Mouse (Mus musculus): Measurements from ENCODE around the gene Ghsr. TPM values are rescaled to one million over a fixed set of nuclear protein-coding genes. Genes with fewer than 3 reads are reported as not detected.

The Ghsr gene
- polyA plus RNA-seq (2015; fragmentation: Nextera tagmentation; extraction: Ambion mirVana) = not detected in 2 replicates

GRCm38 (mm10) chr3:27371276-27371621, at the start of gene Ghsr:
Gene Ghsr (plus strand): TSS chr3:27371351.
- Histone ChIP-seq H3K9me3 (replicated peaks; ENCODE audit: control insufficient read depth, low read length) (no peaks in the 10 kb centered on the region), H3K27me3 (ENCODE audit: control insufficient read depth, insufficient read depth, low read depth, low read length) (peaks cover 32% of the 10 kb centered on the region), H3K4me2 (ENCODE audit: low read depth, low read length) (no peak within 1 kb of the TSS), H3K27ac (ENCODE audit: low read length) (no peak within 1 kb of the TSS), H3K36me3 (ENCODE audit: control insufficient read depth, insufficient read depth) (no peaks in the 10 kb centered on the region), H3K4me1 (ENCODE audit: control insufficient read depth, low read depth, low read length) (no peaks in the 10 kb centered on the region), H3K4me3 (ENCODE audit: low read depth, low read length) (no peak within 1 kb of the TSS), H3K9ac (ENCODE audit: low read depth, low read length) (no peak within 1 kb of the TSS)
- ATAC-seq (ENCODE audit: low read depth) = no peak
- 3% methylated on average over 19 of the region's 19 CpGs for WGBS (ENCODE audit: insufficient replicate concordance)

GRCm38 (mm10) chr3:27322591-27322990, 48.6 kb upstream of the Ghsr start:
- Histone ChIP-seq H3K9me3 (replicated peaks; ENCODE audit: control insufficient read depth, low read length) (no peaks in the 10 kb centered on the region), H3K4me3 (ENCODE audit: low read depth, low read length) (no peak overlapping the region), H3K27ac (ENCODE audit: low read length) (no peak overlapping the region), H3K4me2 (ENCODE audit: low read depth, low read length) (no peak overlapping the region), H3K36me3 (ENCODE audit: control insufficient read depth, insufficient read depth) (no peaks in the 10 kb centered on the region), H3K9ac (ENCODE audit: low read depth, low read length) (no peak overlapping the region), H3K4me1 (ENCODE audit: control insufficient read depth, low read depth, low read length) (no peaks in the 10 kb centered on the region), H3K27me3 (ENCODE audit: control insufficient read depth, insufficient read depth, low read depth, low read length) (no peaks in the 10 kb centered on the region)
- no peak for ATAC-seq (ENCODE audit: low read depth)
- 68% methylated on average over 9 of the region's 9 CpGs for WGBS (ENCODE audit: insufficient replicate concordance)

- 64% methylated on average over 5 of the region's 5 CpGs for WGBS (ENCODE audit: insufficient replicate concordance)
- Histone ChIP-seq H3K4me2 (ENCODE audit: low read depth, low read length) (no peak overlapping the region), H3K4me3 (ENCODE audit: low read depth, low read length) (no peak overlapping the region), H3K9me3 (replicated peaks; ENCODE audit: control insufficient read depth, low read length) (no peaks in the 10 kb centered on the region), H3K4me1 (ENCODE audit: control insufficient read depth, low read depth, low read length) (no peaks in the 10 kb centered on the region), H3K9ac (ENCODE audit: low read depth, low read length) (no peak overlapping the region), H3K27ac (ENCODE audit: low read length) (no peak overlapping the region), H3K27me3 (ENCODE audit: control insufficient read depth, insufficient read depth, low read depth, low read length) (no peaks in the 10 kb centered on the region), H3K36me3 (ENCODE audit: control insufficient read depth, insufficient read depth) (no peaks in the 10 kb centered on the region)
- ATAC-seq (ENCODE audit: low read depth) = no peak
Observed at GRCm38 (mm10) chr3:27323551-27323950, 47.6 kb upstream of the Ghsr start.

GRCm38 (mm10) chr3:27326633-27327191, 44.4 kb upstream of the Ghsr start:
- H3K36me3 ChIP-seq (ENCODE audit: control insufficient read depth, insufficient read depth) = no peaks in the 10 kb centered on the region
- H3K27me3 ChIP-seq (ENCODE audit: control insufficient read depth, insufficient read depth, low read depth, low read length) = no peaks in the 10 kb centered on the region
- no peak overlapping the region for H3K4me2 ChIP-seq (ENCODE audit: low read depth, low read length)
- H3K4me1 ChIP-seq (ENCODE audit: control insufficient read depth, low read depth, low read length) = no peaks in the 10 kb centered on the region
- no peak overlapping the region for H3K4me3 ChIP-seq (ENCODE audit: low read depth, low read length)
- no peak overlapping the region for H3K27ac ChIP-seq (ENCODE audit: low read length)
- H3K9me3 ChIP-seq (replicated peaks; ENCODE audit: control insufficient read depth, low read length) = no peaks in the 10 kb centered on the region
- H3K9ac ChIP-seq (ENCODE audit: low read depth, low read length) = no peak overlapping the region
- no peak for ATAC-seq (ENCODE audit: low read depth)
- WGBS (ENCODE audit: insufficient replicate concordance) = 59% methylated on average over 4 of the region's 4 CpGs

- WGBS (ENCODE audit: insufficient replicate concordance) = 67% methylated on average over 5 of the region's 5 CpGs
- no peaks in the 10 kb centered on the region for H3K27me3 ChIP-seq (ENCODE audit: control insufficient read depth, insufficient read depth, low read depth, low read length)
- H3K4me3 ChIP-seq (ENCODE audit: low read depth, low read length) = no peak overlapping the region
- H3K27ac ChIP-seq (ENCODE audit: low read length) = no peak overlapping the region
- H3K9me3 ChIP-seq (replicated peaks; ENCODE audit: control insufficient read depth, low read length) = no peaks in the 10 kb centered on the region
- no peaks in the 10 kb centered on the region for H3K36me3 ChIP-seq (ENCODE audit: control insufficient read depth, insufficient read depth)
- H3K9ac ChIP-seq (ENCODE audit: low read depth, low read length) = no peak overlapping the region
- H3K4me1 ChIP-seq (ENCODE audit: control insufficient read depth, low read depth, low read length) = no peaks in the 10 kb centered on the region
- no peak for ATAC-seq (ENCODE audit: low read depth)
- no peak overlapping the region for H3K4me2 ChIP-seq (ENCODE audit: low read depth, low read length)
Observed at GRCm38 (mm10) chr3:27330706-27331105, 40.4 kb upstream of the Ghsr start.

- no peak for ATAC-seq (ENCODE audit: low read depth)
Observed at GRCm38 (mm10) chr3:27338437-27338836, 32.7 kb upstream of the Ghsr start.

GRCm38 (mm10) chr3:27338887-27339286, 32.3 kb upstream of the Ghsr start:
- Histone ChIP-seq H3K9ac (ENCODE audit: low read depth, low read length) (no peak overlapping the region), H3K4me2 (ENCODE audit: low read depth, low read length) (no peak overlapping the region), H3K4me1 (ENCODE audit: control insufficient read depth, low read depth, low read length) (no peaks in the 10 kb centered on the region), H3K36me3 (ENCODE audit: control insufficient read depth, insufficient read depth) (no peaks in the 10 kb centered on the region), H3K9me3 (replicated peaks; ENCODE audit: control insufficient read depth, low read length) (no peaks in the 10 kb centered on the region), H3K4me3 (ENCODE audit: low read depth, low read length) (no peak overlapping the region), H3K27me3 (ENCODE audit: control insufficient read depth, insufficient read depth, low read depth, low read length) (no peaks in the 10 kb centered on the region), H3K27ac (ENCODE audit: low read length) (no peak overlapping the region)
- ATAC-seq (ENCODE audit: low read depth) = no peak
- WGBS (ENCODE audit: insufficient replicate concordance) = 51% methylated on average over 3 of the region's 3 CpGs

More at GRCm38 (mm10) chr3:27338437-27338836, 32.7 kb upstream of the Ghsr start:
- no peak overlapping the region for H3K9ac ChIP-seq (ENCODE audit: low read depth, low read length)
- H3K27me3 ChIP-seq (ENCODE audit: control insufficient read depth, insufficient read depth, low read depth, low read length) = no peaks in the 10 kb centered on the region
- 19% methylated on average over 6 of the region's 6 CpGs for WGBS (ENCODE audit: insufficient replicate concordance)
- no peak overlapping the region for H3K4me2 ChIP-seq (ENCODE audit: low read depth, low read length)
- no peaks in the 10 kb centered on the region for H3K9me3 ChIP-seq (replicated peaks; ENCODE audit: control insufficient read depth, low read length)
- H3K36me3 ChIP-seq (ENCODE audit: control insufficient read depth, insufficient read depth) = no peaks in the 10 kb centered on the region
- no peaks in the 10 kb centered on the region for H3K4me1 ChIP-seq (ENCODE audit: control insufficient read depth, low read depth, low read length)
- no peak overlapping the region for H3K27ac ChIP-seq (ENCODE audit: low read length)
- no peak overlapping the region for H3K4me3 ChIP-seq (ENCODE audit: low read depth, low read length)

GRCm38 (mm10) chr3:27340757-27341156, 30.4 kb upstream of the Ghsr start:
- Histone ChIP-seq H3K4me1 (ENCODE audit: control insufficient read depth, low read depth, low read length) (no peaks in the 10 kb centered on the region), H3K27ac (ENCODE audit: low read length) (no peak overlapping the region), H3K9me3 (replicated peaks; ENCODE audit: control insufficient read depth, low read length) (no peaks in the 10 kb centered on the region), H3K36me3 (ENCODE audit: control insufficient read depth, insufficient read depth) (no peaks in the 10 kb centered on the region), H3K27me3 (ENCODE audit: control insufficient read depth, insufficient read depth, low read depth, low read length) (no peaks in the 10 kb centered on the region), H3K4me2 (ENCODE audit: low read depth, low read length) (no peak overlapping the region), H3K9ac (ENCODE audit: low read depth, low read length) (no peak overlapping the region), H3K4me3 (ENCODE audit: low read depth, low read length) (no peak overlapping the region)
- 68% methylated on average over 5 of the region's 5 CpGs for WGBS (ENCODE audit: insufficient replicate concordance)
- ATAC-seq (ENCODE audit: low read depth) = no peak

- Histone ChIP-seq H3K4me2 (ENCODE audit: low read depth, low read length) (no peak overlapping the region), H3K36me3 (ENCODE audit: control insufficient read depth, insufficient read depth) (no peaks in the 10 kb centered on the region), H3K27me3 (ENCODE audit: control insufficient read depth, insufficient read depth, low read depth, low read length) (no peaks in the 10 kb centered on the region), H3K27ac (ENCODE audit: low read length) (no peak overlapping the region), H3K9ac (ENCODE audit: low read depth, low read length) (no peak overlapping the region), H3K4me1 (ENCODE audit: control insufficient read depth, low read depth, low read length) (no peaks in the 10 kb centered on the region), H3K9me3 (replicated peaks; ENCODE audit: control insufficient read depth, low read length) (no peaks in the 10 kb centered on the region), H3K4me3 (ENCODE audit: low read depth, low read length) (no peak overlapping the region)
- 54% methylated on average over 6 of the region's 6 CpGs for WGBS (ENCODE audit: insufficient replicate concordance)
- ATAC-seq (ENCODE audit: low read depth) = no peak
Observed at GRCm38 (mm10) chr3:27342462-27342861, 28.7 kb upstream of the Ghsr start.

Data from liver, embryonic 16.5 days (tissue).